Mouse (Mus musculus) large intestine, adult 2 months (tissue): ENCODE results near the gene Hmgcs2. TPM values are rescaled to one million over a fixed set of nuclear protein-coding genes. Genes with fewer than 3 reads are reported as not detected.
"Not testable (repeated sequence)": the region's sequence is repeated elsewhere in the genome, so short reads cannot be mapped to it uniquely, and the experiment has no call there.

Source experiments
- DNase-seq: peaks from one replicate; pipeline ENCODE4 v3.0.0-alpha.2; 2012; ENCODE audit warnings: low read depth, low spot score
- WGBS: fragments of 180-500 bp; shearing (Covaris S2); methylation state at CpG from one replicate; pipeline ENCODE4 v1.1.7; 2018; 5-methylcytosine and 5-hydroxymethylcytosine counted together
- polyA plus RNA-seq: library from polyadenylated mRNA; depleted of rRNA; stranded (reverse); fragments of >200 nt; gene quantifications from 2 replicates; pipeline ENCODE4 v1.2.3, GENCODE M21; 2012; rRNA removed

Hmgcs2 gene
- polyA plus RNA-seq, 1 experiment: 2.7 TPM

- no peak for DNase-seq
Observed at GRCm38 (mm10) chr3:98335331-98335730, 55.1 kb downstream of the Hmgcs2 start.

DNA sequence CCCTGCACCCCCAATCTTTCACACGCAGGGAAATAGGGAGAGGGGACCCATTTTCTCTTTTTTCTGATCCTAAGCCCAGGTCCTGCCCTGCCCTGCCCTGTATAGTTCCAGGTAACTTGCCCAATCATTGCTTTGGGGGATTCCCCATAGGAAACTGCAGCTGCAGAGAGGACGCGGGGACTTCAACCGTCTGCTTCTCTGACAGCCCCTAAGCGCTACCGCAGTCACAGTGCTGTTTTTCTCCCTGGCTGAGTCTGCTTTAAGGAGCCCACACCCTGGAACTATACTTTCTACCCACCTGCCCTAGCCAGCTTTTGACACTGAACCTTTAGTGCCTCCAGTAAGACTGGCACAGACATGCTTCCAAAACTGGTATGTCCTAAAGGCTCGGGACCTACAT lies 55.7 kb downstream of the Hmgcs2 start:
- no peak for DNase-seq
- WGBS: 40% methylated on average over 7 of the region's 7 CpGs

DNA sequence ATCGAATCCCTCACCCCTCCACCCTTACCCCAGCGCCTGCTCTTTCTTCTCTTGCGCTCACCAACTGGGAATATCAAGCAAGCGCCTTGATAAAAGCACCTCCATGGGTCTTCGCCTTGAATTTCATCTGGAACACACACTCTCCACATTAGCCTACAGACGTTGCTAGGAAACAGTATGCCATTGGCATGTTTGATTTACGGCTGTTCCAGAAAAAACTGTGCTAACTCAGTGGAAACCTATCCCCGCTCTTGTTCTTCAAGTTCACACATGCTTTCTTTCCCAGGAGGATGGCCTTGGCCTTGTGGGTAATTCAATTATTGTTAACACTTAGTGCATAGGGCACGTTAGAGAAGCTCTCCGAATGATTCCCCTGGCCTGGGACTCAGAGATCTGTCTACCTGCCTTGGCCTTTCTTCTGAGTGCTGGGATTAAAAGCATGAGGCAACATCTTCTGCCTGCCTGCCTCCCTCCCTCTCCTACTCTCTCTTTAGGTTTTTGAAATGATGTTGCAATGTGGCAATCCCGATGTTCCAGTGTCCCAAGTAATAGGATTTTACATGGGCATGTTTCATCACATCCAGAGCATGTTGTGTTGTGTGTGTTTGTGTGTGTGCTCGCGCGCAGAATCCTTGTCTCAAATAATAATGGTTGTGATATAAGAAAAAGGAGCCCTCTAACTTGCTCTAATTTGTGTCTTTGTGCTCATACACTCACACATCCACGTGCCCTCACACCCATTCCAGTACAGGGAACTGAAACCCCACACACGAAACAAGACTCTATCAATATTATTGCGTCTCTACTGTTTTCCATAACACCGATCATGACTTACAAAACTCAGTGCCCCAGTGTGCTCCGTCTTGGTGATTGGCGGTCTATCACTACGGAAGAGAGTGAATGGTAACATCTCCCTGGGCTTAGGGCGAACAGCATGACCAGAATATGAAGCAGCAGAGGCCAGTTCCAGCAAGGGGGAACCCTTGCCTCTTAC lies 56.7 kb downstream of the Hmgcs2 start:
- WGBS: 86% methylated on average over 22 of the region's 22 CpGs
- no peak for DNase-seq

DNA sequence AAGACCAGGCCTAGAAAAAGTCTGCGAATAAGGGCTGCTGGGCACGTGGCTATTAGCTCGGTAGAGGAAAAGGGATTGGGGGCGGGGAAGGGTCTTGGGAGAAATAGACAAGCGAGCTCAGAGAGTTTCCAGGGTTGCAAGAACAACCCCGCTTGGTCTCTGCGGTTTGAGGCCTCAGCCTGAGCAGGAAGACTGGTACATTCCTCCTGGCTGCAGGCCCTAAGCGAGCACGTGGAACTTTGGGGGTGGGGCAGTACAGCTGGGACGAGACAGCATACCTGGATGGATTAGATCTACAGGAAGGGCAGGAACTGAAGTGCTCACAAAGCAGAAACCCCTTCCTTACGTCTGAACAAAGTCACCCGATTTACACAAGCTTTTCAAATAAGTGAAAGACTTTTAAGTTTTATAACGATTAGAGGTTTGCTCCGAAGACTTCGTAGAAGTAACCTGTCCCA lies 58.4 kb downstream of the Hmgcs2 start:
- WGBS: 10% methylated on average over 15 of the region's 15 CpGs

DNA sequence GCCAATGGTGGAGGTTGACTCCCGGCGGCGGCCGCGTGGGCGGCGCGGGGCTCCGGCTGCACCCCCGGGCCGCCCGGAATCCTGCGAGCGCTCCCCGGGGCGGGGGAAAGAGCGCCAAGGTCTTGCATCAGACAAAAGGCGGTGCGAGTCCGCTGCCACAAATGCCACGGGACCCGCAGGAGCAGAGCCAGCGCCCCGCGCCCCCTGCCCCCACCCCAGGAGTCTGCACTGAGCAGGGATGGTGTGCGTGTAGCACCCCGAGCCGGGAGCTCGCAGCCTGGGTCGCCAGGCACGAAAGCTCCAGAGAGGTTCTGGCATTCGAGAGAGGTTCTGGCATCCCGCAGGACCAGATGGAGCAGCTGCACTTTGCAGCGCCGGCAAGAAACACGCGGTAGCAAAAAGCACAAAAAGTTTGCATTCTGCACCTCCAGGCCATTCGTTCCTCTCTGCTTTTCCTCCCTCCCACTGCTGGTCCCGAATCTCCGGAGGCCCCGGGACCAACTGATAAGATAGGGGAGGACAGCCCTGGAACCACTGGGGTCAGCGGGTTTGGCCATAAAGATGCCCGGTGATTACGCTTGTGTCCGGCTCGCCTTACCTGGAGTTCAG lies 59.0 kb downstream of the Hmgcs2 start:
- DNase-seq: no peak
- under 1% methylated on average over 46 of the region's 46 CpGs for WGBS

More for the DNA sequence above, 58.4 kb downstream of the Hmgcs2 start:
- DNase-seq: peak; percentile 51

- not testable (repeated sequence) for DNase-seq
- WGBS: 1% methylated on average over 10 of the region's 10 CpGs
Observed at GRCm38 (mm10) chr3:98339706-98340109, 59.5 kb downstream of the Hmgcs2 start, which contains the start of gene Phgdh. Phgdh (minus strand) TSS chr3:98339990.

DNA sequence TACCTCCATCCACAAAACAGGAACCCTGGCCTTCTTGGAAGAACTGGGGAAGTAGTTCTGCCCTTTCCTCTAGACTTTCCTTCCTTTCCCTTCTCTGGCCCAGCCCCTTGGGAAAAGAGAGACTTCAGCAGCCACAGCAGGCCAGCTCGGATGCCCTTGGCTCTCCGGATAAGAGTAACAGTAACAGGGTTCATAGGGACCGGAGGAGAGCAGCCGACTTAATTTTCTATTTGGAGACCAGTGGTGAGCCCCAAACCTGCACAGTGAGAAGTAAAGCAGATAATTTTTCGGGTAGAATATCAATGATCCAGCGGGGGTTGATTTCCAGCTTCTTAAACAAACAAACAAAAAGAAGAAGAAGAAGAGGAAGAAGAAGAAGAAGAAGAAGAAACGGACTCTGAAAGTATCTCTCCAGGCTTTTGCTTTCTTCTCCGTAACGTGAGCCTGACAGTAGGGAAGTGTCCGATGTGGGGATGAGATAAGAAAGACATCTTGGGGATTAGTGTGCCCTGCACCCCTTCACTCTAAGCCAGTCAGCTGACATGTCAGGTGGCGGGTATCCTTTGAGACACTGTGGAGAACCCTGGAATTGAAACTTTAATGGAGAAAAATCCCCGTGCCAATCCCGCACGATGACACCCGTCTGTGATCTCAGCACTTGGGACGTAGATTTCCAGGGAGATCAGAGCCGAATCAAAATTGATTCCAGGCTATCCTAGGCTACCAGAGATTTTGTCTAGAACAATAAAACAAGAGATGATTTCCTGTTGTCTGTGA lies 60.8 kb downstream of the Hmgcs2 start:
- DNase-seq: no peak
- WGBS: 91% methylated on average over 17 of the region's 17 CpGs

DNA sequence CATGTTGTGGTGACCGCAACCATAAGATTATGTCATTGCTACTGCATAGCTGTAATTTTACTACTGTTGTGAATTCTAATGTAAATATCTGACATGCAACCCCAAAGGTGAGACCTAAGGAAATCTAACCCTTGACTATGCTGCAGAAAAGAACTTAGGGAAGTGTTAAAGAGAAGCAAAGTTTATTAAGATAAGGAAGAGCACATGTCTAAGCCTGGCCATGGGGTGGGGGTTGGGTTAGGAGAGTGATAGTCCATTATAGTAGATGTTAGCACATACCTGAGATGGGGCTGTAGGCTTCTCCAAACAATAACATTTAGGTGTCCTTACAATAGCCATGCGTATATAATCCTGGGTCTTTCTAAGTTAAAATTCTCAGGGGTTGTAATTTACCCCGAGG lies 63.0 kb downstream of the Hmgcs2 start:
- 82% methylated on average over 3 of the region's 3 CpGs for WGBS
- DNase-seq: no peak

DNA sequence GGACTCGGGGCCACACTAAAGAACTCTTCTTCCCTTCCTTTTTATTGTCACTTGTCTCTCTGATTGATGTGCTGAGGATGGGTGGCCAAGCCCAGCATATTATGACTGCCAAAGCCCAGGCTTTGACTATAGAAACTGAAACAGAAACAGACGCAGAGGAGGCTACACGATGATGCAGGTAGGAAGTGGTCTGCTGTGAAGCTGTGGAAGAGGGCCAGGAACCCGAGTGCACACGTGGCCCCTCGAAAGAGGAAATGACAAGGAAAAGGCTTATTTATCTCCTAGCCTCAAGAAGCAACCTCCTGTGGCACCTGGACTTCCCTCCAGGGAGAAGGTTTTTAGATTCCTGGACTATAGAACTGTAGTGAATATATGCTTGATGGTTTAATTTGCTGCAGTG lies 67.9 kb downstream of the Hmgcs2 start:
- WGBS: 19% methylated on average over 6 of the region's 6 CpGs
- DNase-seq: no peak

- WGBS: 10% methylated on average over 8 of the region's 8 CpGs
- no peak for DNase-seq
Observed at GRCm38 (mm10) chr3:98348705-98349104, 68.5 kb downstream of the Hmgcs2 start.

- WGBS: 30% methylated on average over 7 of the region's 7 CpGs
- peak; percentile 44 for DNase-seq
Observed at GRCm38 (mm10) chr3:98353892-98354291, 73.7 kb downstream of the Hmgcs2 start.

GRCm38 (mm10) chr3:98355344-98356025 lies 75.2 kb downstream of the Hmgcs2 start:
- WGBS: 61% methylated on average over 10 of the region's 10 CpGs
- DNase-seq: no peak

- no peak for DNase-seq
- 69% methylated on average over 6 of the region's 6 CpGs for WGBS
Observed at GRCm38 (mm10) chr3:98356026-98356365, 75.8 kb downstream of the Hmgcs2 start.

DNA sequence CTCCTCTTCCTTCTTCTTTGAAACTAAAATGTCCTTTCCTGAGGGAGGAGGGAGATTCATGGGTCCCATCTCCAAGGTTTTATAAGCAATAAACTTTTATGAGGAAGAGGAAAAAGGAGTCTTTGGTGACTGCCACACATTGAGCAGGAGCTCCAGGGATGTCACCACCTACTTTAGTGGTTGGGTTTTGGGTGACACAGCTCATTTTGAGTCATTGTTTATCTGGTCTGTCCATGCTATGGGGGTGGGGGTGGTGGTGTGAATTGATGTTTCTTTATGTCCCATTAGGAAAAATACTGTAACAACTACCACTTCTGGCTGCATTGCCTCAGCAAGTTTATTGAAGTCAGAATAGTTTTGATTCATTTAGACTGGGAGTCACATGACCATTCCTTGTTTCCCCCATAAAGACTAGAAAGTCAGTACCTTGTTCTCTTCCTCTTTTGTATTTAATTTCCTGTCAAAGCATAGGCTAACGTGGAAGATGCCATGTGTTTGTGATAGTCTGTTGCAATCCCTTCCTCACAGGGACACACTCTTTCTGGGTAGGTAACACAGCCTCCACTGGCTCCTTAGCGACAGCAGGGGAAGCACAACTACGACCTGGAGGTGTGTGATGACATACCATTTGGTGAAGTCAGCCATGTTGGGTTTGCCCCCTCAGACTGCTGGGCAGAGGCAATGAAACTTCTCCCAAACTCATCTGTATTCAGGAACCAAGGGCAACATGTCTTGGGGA lies 76.6 kb downstream of the Hmgcs2 start:
- 51% methylated on average over 3 of the region's 3 CpGs for WGBS
- no peak for DNase-seq

Other genes starting within 250 kb of the Hmgcs2 start
- gene Adam30, start 119.8 kb upstream of the Hmgcs2 start, polyA plus RNA-seq: not detected in 2 replicates
- gene Reg4, start 58.3 kb upstream of the Hmgcs2 start, polyA plus RNA-seq: 80.7 and 85.3 TPM in 2 replicates
- 23.3 and 26.8 TPM in 2 replicates for gene Phgdh, start 59.6 kb downstream of the Hmgcs2 start, polyA plus RNA-seq
- 0.52 and 1.0 TPM in 2 replicates for gene Zfp697, start 102.0 kb downstream of the Hmgcs2 start, polyA plus RNA-seq
- gene Gm4450, start 176.7 kb downstream of the Hmgcs2 start, polyA plus RNA-seq: not detected in 2 replicates
- not detected in 2 replicates for gene Hsd3b4, start 230.1 kb downstream of the Hmgcs2 start, polyA plus RNA-seq